Mouse (Mus musculus) 3134 (cell line): ENCODE results near the gene Btaf1.

Experiments
- DNase-seq: peaks from one replicate; pipeline ENCODE4 v3.0.0-alpha.2; 2011; ENCODE audit warnings: low spot score; ENCODE audit not compliant: insufficient read length; ENCODE audit errors: extremely low read depth

The Btaf1 gene

DNA sequence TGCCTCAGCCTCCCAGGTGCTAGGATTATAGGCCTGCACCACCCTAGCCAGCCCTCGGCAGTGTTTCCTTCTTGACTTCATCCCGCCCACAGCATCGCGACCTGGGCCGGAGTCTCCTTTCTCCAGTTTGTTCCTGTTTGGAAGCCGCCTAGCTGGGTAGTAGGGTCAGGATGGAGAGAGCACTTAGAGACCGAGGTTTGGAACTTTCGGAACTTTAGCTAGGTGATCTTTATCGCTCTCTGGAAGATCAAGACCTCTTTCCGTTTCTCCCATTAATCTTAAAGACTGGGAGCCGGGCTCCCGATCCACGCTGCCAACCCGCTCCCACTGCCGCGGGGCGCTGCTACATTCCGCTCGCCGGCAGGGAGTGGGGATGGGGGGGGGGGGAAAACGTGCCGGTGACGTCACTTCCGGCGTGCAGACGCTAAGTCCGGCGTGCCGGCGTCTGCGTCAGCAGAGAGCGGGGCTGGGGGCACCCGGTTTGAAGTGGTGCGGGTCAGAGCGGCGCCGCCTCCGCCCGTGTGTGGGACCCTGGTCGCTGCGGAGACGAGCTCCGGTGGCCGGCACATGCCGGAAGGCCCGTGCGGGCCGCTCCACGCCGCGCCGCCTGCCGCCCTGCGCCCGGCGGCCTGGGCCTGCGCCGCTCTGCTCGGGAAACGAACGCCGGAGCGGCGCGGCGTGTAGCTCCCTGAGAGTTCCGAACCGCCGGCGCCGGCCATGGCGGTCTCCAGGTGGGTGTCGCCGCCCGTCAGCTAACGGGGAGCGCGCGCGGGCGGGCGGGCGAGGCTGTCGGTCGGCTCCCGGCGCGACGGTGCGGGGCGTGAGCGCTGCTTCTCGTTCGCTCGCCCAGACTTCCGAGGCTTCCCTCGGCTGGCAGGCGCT lies at the start of gene Btaf1:
Gene Btaf1, plus strand, starts transcription at position 409 of the 882 bp plus-strand sequence.
- DNase-seq = peak; percentile 93

DNA sequence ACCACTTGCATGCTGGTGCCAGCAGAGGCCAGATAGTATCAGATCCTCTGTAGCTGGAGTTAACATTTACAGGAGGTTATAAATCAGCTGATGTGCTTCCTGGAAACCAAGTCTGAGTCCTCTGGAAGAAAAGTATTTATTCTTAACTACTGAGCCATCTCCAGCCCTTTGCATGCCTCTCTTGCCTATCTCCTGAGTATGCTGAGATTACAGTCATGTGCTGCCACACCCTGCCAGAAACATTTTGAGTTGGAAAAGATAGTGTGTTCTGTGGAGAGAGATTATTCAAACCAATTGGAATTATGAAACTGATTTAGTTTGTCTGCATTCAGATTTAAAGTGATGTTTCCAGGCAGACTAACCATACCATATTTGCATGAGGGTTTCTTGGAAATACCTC lies 48.5 kb upstream of the Btaf1 start:
- DNase-seq = no peak

DNA sequence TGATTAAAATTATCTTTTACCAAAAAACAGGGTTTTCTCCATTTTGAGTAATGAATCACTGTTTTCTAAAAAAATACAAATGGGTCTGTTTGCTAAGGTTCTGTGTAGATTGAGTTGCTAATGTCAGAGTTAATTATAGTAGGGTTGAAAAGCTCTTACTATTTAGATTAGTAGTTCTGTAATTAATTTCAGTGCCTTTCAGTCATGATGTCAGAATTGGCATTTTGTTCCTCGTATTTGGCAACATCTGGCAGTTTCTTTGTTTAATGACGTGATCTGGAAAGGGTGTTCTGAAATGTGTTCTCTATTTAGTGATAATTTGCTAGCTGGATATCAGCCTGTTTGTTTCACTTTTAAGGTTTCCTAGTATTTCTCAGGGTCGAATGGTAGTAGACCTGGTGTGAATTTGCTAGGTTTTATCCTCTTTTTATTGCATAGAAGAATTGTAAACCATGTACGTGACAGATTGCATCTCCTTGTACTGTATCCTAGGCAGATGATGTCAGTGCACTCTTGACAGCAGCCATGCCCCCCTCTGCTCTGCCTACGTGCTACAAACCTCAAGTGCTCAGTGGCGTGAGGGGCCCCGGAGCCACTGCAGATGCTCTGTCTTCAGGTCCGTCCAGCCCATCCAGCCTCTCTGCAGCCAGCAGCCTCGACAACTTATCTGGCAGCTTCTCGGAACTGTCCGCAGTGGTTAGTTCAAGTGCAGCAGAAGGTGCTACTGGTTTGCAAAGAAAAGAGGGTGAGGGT lies 47.0 kb upstream of the Btaf1 start:
- no peak for DNase-seq

DNA sequence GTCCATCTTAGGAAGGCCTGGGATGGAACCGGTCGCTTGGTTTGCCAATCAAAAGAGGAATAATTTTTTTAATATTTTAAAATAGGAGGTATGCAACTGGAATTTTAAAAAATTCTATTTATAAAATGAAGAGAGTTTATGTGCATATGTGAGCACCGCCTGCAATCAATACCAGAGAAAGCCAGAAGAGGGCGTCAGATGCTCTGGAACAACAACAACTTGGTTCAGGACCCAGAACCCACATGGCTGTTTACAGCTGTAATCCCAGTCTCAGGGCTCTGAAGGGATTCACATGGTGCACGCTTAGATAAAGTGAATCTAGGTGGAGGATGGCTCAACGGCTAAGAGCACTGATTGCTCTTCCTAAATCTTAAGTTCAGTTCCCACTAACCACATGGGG lies 42.8 kb upstream of the Btaf1 start:
- DNase-seq = no peak

DNA sequence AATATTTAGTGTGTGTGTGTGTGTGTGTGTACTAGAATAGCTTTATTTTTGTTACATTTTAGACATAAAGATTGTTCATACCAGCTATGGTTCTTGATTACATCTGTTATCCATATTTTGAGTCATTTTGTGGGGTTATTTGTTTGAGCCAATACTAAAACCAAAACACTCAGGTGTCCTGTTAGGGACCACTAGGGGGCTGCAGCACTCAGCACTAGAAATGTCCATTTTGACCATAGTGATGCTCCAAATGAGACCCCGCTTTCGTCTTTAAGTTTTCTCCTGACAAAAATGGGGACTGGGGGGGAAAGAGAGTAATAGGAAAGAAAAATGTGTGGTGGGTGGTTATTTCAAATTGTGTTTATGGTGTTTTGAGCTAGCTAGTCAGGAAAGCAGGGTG lies 39.6 kb upstream of the Btaf1 start:
- DNase-seq = no peak

DNA sequence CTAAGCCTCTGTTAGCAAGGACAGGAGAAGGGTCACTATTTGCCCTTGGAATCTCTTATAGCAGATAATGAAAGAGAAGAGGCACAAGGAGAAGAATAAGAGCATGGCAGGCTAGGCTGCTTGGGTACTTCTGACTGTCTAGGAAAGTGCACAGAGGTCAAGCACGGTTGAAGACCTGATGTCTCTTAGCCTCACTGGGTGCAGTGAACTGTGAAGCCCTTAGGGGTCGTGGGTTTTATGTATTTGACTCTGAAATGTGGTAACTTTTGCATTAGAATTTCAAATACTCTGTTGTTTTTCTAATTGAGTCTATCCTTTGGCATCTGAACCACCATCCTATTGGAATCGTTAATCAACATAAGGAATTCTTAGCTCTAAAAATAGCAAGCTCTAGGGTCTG lies 38.2 kb upstream of the Btaf1 start:
- DNase-seq = no peak

DNA sequence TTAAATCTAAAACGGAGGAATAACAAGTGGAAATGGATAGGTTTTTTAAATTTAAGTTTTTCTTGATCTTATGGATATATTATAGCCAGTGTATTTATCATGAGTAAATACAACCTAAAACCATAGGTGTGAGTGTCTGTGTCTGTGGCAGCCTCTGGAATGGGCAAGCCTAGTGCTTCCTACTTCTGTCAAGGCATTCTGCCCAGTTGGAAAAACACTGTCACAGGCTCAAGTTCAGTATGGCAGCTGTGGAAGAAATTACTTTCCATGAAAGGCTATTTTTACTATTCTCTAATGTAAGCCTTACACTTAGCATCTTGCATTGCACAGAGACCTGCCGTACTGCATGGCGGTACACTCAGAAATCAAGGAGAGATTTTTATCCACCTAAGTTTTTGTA lies 34.1 kb upstream of the Btaf1 start:
- DNase-seq = no peak

DNA sequence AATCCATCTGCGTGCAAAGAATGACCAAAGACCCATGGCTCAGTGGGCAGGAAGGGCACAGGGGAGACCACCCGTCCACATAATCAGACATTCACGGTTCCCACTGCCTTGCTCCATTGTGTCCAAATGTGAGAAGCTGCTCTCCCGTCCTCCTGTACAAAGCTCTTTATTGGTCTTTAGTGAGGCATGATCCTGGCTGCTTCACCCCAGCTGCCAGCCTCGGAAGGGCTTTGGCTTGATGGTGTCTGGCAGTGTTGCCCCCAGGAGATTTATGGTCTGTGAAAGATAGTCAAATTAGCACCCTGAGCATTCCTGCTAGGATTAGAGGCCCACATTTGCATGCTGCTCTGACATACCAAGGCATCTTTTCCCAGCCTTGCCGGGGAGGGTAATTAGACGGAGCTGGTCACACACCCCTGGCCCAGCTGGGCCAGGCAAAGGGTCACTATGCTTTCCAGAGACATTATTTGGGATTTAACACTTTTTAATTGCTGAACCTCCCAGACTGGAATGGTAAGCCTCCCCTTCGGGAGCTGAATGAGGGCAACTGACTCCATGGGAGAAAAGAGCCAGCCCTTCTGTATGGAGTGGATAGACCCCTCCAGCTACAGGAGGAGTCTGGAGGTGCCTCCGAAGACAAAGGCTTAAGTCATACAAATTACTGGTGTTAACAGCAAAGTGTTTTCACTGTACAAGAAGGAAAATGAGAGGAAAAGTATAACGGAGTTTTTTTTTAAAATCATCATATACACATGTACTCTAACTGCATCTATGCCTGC lies 28.9 kb upstream of the Btaf1 start:
- no peak for DNase-seq

DNA sequence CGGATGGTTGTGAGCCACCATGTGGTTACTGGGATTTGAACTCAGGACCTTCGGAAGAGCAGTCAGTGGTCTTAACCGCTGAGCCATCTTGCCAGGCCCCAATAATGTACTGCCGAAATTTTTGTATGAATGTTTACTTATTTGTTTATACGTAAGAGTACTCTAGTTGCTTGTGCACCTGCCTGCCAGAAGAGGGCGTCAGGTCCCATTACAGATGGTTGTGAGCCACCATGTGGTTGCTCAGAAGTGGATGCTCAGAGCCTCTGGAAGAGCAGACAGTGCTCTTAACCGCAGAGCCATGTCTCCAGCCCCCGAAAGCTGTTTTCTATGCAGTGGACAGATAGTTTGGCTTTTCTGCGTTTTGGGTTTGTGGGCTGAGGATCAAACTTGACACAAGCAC lies 28.1 kb upstream of the Btaf1 start:
- peak; percentile 18 for DNase-seq

DNA sequence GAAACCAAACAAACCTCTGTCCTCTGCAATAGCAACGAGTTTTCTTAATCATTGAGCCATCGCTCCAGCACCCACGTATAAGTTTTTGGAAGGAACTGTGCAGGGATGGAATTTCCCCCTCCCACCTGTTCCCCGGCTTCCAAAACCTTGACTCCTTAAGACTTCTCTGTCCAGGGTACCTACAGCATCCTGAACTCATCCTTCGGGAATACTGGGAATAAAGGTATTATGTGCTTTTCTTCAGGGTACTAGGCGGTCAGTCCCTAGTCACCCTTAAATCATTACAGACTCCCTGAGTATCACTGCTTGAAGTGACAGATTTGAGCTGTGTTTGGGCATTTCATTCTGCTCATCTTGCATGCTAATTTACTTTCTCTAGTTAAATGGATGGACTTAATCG lies 22.5 kb upstream of the Btaf1 start:
- no peak for DNase-seq

DNA sequence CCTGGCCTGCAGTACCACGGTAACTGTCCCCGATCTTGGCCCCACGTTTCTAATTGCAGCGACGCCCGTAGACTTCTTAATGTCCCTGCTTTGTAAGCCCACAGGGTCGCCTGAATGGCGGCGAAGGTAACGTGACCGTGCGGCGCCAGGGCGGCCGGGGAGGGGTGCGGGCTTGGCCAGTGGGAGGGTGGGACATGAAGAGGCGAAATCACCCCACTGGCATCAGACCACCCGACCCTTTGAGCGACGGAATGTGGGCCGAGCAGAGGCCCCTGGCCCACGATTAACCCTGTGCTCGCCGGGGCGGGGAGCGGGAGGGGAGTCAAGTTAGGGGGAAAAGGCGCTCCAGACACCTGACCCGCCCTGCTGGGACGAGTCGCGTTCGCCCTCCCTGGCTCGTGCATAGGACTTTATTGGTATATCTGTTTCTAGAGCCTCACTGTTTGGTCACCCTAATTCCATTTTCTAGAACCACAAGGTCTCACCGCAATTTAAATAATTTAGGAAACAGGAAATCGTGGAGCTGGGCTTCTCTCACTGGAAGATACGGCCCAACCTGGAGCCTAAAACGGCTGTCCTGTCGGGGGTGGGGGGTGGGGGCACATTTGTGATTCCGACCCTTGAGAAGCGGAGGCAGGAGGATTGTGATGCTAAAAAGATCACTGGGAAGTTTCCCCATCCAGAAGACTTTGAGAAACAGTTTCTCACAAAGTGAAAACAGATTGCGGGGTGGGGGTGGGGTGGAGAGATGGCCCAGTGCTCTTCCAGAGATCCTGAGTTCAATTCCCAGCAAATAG lies 21.5 kb upstream of the Btaf1 start:
- peak; percentile 19 for DNase-seq

DNA sequence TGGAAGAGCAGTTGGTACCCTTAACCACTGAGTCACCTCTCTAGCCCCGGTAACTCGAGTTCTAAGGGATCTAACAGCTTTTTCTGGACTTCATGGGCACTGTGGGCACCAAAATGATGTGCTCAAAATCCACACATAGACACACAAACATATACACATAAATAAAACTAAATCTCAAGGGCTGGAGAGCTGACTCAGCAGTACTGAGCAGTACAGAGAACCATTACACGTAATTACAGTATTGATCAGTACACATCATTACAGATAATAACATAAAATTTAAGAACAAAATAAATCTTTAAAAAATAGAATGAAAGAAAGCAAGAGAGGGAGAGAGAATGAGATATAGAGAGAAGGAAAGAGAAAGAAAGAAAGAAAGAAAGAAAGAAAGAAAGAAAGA lies 16.7 kb upstream of the Btaf1 start:
- no peak for DNase-seq

DNA sequence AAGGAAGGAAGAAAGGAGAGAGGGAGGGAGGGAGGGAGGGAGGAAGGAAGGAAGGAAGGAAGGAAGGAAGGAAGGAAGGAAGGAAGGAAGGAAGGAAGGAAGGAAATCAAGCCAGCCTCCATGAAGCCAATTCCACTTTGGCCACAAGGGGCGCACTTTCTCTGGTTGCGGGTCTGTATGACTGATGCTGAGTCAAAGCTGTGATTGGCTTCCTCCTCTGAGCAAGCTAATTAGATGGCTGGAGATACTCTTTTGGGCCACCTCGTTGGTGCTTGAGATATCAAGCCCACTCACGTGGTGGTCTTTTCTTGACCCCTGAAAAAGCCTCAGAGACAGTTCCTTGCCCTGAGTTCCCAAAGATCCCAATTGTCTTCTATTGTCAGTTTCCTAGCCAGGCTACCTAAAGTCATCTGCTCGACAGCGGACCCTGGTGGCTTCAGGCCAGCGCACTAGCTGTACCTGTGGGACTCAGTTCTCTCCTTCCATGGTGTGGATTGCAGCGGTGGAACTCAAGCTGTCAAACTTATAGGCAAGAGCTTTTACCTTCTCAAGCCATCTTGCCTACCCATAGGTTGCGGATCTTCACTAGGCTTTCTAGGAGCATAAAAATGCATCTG lies 16.1 kb upstream of the Btaf1 start:
- no peak for DNase-seq

DNA sequence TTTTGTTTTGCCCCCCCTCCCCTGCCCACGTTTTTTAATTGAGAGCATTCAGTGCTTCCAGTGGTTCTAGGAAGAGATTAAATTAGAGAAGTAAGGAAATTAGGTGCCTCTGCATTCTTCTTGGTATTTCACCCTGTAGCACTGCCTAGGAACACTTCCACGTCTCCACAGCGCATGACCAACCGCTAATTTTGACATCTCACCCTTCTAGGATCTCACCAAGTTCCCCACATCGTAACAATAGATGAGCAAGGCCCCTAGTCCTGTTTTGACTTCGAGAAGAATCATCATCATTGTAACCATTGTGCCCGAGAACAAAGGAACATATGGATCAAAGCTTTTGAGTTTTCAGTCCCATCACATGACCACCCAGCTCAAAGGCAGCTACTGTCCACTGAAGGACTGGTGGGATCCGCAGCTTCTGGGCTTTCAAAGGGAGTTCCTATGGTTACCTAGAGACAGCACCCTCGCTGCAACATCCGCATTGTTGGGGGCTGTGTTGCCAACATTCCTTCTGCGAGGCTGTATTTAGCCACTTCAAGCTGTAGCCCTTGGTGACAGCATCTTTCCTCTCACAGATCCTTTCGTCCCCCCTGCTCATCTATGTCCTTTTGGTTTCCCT lies 15.3 kb upstream of the Btaf1 start:
- DNase-seq = no peak

DNA sequence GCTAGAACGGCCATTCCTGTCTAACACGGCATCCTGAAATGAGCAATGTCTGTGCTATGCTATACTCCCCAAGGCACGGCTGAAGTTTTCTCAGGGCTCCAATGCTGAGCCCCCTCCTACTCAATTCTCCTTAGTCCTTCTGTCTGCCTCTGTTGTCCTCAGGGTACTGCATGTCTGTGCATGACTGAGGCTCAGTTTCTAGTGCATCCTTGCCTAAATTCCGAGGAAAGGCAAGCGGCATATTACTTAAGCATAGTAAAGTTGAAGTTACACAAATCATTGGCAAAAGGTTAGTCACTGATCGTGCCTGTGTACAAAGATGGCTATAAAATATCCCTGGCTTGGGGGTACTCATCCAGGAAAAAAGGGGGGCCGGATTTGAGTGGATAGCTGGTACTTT lies 12.8 kb upstream of the Btaf1 start:
- no peak for DNase-seq

DNA sequence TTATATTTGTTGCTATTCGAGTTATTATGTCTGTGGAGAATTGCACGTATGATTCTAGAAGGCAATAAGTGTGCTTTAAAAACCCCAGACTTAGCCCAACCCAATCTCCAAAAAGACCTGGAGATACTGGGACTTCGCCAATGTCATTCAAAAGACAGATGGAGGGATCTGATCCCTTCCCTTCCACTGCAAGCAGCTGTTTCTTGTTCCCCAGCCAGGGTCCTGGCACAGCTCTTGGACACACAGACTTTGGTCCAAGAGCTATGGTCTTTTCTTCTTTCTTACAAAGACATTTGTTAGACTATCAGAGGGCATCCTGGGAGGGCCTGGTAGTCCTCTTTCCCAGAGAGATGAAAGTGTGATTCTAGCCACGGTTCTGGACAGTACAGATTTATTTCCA lies 9.7 kb upstream of the Btaf1 start:
- DNase-seq = no peak

DNA sequence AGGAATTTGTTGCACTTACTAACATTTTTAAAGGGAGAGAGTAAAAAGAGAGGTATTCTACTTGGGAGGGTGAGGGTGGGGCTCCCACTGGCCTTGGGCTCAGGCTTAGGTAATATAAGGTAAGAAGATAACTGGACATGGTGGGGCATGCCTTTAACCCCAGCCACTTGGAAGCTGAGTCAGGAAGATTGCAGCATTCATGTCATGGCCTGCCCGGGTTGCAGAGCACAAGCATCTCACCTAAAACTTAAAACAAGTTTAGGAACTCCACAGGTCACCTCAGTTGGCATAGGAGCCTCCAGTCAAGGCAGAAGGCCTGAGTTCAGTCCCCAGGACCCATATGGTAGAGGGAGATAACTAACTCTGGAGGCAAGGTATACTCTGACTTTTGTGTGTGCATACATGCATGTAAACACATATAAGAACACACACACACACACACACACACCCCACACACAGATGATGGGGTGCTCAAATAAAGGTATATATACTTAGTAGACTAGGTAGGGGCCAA lies 8.9 kb upstream of the Btaf1 start:
- no peak for DNase-seq

DNA sequence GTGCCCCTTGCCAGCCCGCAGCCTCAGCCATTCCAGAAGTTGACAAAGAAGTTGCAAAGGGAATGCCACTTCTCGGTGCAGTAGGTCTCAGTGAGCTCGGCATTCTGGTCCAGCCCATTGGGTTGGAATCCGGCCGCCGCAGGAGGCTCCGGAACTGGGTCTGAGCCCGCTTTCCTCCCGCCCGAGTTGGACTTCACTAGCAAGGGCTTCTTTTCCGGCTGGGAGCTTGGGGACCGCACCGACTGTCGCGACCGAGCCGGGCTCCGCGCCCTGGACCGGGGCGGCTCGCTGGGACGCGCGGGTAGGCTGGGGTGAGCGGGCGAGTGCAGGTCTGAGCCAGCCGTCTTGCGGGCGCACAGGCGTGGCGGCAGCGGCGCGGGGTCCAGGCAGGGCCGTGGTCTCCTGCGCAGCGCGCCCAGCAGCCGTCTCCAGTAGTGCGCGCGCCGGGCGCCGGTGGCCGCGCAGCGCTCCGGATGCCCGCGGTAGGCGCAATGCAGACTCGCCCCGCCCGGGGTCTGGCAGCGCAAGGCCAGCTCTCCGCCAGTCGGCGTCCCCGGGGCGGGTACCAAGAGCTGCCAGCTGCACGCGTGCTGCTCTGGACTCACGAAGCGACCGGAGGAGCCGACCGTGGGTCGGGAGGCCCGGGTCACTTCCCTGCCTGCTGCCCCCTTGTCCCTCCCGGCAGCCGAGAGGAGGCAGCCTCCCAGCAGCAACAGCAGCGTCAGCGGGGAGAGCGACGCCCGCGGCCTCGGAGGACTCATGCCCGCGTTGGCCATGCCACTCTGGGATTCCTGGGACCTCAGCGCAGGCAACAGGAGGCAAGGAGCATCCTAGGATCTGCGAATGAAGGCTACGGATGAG lies 7.2 kb upstream of the Btaf1 start:
- DNase-seq = peak; percentile 84

DNA sequence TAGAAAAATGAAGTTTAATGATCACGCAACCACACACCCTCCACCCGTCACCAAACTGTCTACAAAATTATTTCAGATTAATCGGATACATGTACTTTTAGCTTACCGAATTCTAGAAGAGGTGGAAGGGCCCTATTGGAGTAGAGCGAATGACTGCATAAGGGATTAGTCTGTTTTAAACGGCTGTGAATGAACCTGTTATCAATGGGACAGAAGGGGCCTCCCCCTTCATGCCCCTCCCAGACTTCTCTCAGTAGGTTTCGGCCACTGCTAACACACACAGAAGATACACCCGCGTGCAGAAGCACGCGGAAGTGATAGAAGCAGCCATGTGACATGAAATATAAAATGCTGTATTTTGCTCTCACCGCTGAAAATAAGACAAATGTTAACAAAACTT lies 6.4 kb upstream of the Btaf1 start, which contains the start of gene Fgfbp3:
Gene Fgfbp3, minus strand, starts transcription at position 150 of the 400 bp plus-strand sequence.
- DNase-seq = no peak
